Mouse (Mus musculus): ENCODE results near the gene Nrbp1. TPM values are rescaled to one million over a fixed set of nuclear protein-coding genes. Genes with fewer than 3 reads are reported as not detected.
A peak's percentile ranks its signal among the peaks of the same experiment; 100 is the strongest.

Gene Nrbp1
- polyA plus RNA-seq, 1 experiment from 2014 or later: 140 TPM

DNA sequence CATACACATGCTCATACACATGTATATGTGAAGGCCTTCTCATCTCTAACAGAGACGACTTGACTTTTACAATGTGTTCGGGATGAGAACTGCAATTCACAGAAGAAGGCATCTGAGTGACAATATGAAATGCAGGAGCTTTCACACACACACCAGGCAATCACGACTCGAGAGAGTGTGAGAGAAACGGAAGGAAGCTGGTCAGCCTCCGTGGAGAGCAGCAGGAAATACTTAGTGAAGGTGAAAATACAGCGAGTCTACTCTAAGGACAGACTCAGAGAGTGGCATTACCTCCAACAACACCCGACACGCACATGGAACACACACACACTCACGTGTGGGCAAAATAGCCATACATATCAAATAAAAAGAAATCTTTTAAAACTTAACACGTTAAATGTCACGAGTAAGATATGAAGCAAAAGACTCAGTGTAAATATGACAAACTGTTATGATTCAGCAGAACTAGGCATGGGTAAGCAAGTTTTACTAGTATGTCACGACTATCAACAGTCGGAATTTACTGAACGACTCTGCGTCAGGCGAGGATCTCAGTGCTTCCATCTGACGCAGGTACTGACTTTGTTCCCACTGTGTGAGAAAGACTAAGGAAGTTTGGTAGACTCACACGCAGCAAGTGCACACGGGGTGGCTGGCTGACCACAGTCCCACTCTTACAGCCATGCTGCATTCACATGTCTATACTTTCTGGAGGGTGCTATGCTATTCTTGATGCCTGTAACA lies 38.8 kb downstream of the Nrbp1 start:
- ATAC-seq: no peak
- Histone ChIP-seq H3K27me3 (replicated peaks; ENCODE audit: control insufficient read depth, insufficient read depth, low read length) (no peaks in the 10 kb centered on the region), H3K9ac (ENCODE audit: low read depth, low read length) (no peak overlapping the region), H3K27ac (ENCODE audit: low read length) (no peak overlapping the region), H3K4me1 (ENCODE audit: control insufficient read depth, insufficient read depth, low read length) (no peaks in the 10 kb centered on the region), H3K9me3 (ENCODE audit: control insufficient read depth, low read length) (no peaks in the 10 kb centered on the region), H3K4me3 (ENCODE audit: low read length) (no peak overlapping the region), H3K4me2 (ENCODE audit: low read depth, low read length) (no peak overlapping the region), H3K36me3 (ENCODE audit: control insufficient read depth, insufficient read depth, low read length) (0 out of 2 replicates have a peak, but pooled peaks cover 5% of the 10 kb centered on the region)
- WGBS: 85% methylated on average over 20 of the region's 20 CpGs

DNA sequence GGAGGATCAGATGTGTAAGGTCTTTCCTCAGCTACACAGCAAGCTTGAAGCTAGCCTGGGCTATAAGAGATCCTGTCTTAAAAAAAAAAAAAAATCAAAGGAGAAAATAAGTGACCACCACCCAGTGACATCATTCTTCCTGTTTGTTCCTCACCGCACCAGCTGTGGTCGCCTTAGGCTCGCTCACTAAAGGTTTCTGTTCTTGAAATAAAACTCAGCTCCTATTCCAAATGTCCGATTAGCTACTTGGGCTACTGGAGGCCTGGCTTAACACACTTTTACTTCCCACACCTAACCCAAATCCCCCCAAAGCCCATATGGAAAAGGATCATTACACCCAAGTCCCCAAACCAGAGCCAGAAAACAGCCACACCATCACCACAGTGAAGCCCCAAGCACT lies 47.6 kb downstream of the Nrbp1 start:
- ATAC-seq: no peak
- H3K9ac ChIP-seq (ENCODE audit: low read depth, low read length): no peak overlapping the region
- peaks cover 6% of the 10 kb centered on the region; the same call in 1 of the 2 replicates for H3K36me3 ChIP-seq (ENCODE audit: control insufficient read depth, insufficient read depth, low read length)
- H3K4me2 ChIP-seq (ENCODE audit: low read depth, low read length): no peak overlapping the region
- no peak overlapping the region for H3K4me3 ChIP-seq (ENCODE audit: low read length)
- no peak overlapping the region for H3K27ac ChIP-seq (ENCODE audit: low read length)
- 78% methylated on average over 4 of the region's 4 CpGs for WGBS
- no peaks in the 10 kb centered on the region for H3K9me3 ChIP-seq (ENCODE audit: control insufficient read depth, low read length)
- H3K27me3 ChIP-seq (replicated peaks; ENCODE audit: control insufficient read depth, insufficient read depth, low read length): no peaks in the 10 kb centered on the region
- peaks cover 11% of the 10 kb centered on the region; the same call in 1 of the 2 replicates for H3K4me1 ChIP-seq (ENCODE audit: control insufficient read depth, insufficient read depth, low read length)

DNA sequence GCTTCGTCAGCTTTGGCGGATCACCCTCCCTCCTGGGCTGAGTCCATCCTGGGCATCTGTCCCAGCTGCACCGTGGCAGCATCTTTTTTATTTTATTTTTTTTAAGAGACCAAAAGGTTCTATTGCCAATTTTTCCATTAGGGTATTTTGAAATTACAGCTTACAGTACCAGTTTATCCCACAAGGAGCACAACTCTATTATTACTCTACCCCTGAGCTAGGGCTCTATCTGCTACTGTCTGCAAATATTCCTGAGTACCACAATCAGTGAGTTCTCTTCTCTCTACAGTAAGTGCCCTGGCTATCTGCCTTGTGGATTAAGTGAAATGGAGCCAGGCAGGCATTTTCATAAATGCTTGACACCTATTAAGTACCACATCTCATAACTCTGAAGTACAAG lies 48.0 kb downstream of the Nrbp1 start:
- Histone ChIP-seq H3K9me3 (ENCODE audit: control insufficient read depth, low read length) (no peaks in the 10 kb centered on the region), H3K36me3 (ENCODE audit: control insufficient read depth, insufficient read depth, low read length) (peaks cover 6% of the 10 kb centered on the region; the same call in 1 of the 2 replicates), H3K4me2 (ENCODE audit: low read depth, low read length) (no peak overlapping the region), H3K4me1 (ENCODE audit: control insufficient read depth, insufficient read depth, low read length) (peaks cover 11% of the 10 kb centered on the region; the same call in 1 of the 2 replicates), H3K4me3 (ENCODE audit: low read length) (no peak overlapping the region), H3K27me3 (replicated peaks; ENCODE audit: control insufficient read depth, insufficient read depth, low read length) (no peaks in the 10 kb centered on the region), H3K9ac (ENCODE audit: low read depth, low read length) (no peak overlapping the region), H3K27ac (ENCODE audit: low read length) (no peak overlapping the region)
- WGBS: 86% methylated on average over 3 of the region's 3 CpGs
- ATAC-seq: no peak

DNA sequence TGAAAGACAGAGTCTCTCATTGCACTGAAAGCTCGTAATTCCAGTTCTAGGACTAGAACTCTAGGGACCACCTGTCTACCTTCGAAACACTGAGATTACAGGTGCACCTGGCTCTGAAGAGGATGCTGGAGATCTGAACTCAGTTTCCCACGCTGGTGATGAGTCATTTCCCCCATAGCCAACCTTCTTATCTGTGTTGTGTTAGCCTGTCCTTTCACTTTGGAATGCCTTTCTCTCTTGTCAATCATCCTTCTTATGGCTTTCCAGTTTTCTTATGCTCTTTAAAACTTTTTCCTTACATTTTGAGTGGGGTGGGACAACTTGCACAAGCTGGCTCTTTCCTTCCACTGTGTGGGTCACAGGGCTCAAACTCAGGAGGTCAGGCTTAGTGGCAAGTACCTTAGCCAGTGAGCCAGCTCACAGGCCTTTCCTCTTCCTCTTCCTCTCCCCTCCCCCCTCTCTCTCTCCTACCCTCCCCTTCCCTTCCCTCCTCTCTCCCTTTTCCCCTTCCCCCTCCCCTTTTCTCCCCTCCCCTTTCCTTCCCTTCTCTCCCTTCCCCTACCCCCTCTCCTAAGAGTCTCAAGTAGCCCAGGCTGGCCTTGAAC lies 49.1 kb downstream of the Nrbp1 start:
- no peak for ATAC-seq
- peaks cover 15% of the 10 kb centered on the region for H3K4me1 ChIP-seq (ENCODE audit: control insufficient read depth, insufficient read depth, low read length)
- H3K4me2 ChIP-seq (ENCODE audit: low read depth, low read length): peak overlapping the region; percentile 84; the same call in 1 of the 2 replicates
- no peak overlapping the region for H3K27ac ChIP-seq (ENCODE audit: low read length)
- 73% methylated on average over 3 of the region's 3 CpGs for WGBS
- H3K27me3 ChIP-seq (replicated peaks; ENCODE audit: control insufficient read depth, insufficient read depth, low read length): no peaks in the 10 kb centered on the region
- no peak overlapping the region; the same call in 1 of the 2 replicates for H3K4me3 ChIP-seq (ENCODE audit: low read length)
- H3K36me3 ChIP-seq (ENCODE audit: control insufficient read depth, insufficient read depth, low read length): peaks cover 6% of the 10 kb centered on the region; the same call in 1 of the 2 replicates
- no peak overlapping the region for H3K9ac ChIP-seq (ENCODE audit: low read depth, low read length)
- no peaks in the 10 kb centered on the region for H3K9me3 ChIP-seq (ENCODE audit: control insufficient read depth, low read length)

- Histone ChIP-seq H3K36me3 (ENCODE audit: control insufficient read depth, insufficient read depth, low read length) (peaks cover 3% of the 10 kb centered on the region; the same call in 1 of the 2 replicates), H3K4me3 (ENCODE audit: low read length) (peak within 1 kb of the TSS; percentile 60), H3K27ac (ENCODE audit: low read length) (peak within 1 kb of the TSS; percentile 49), H3K9me3 (ENCODE audit: control insufficient read depth, low read length) (no peaks in the 10 kb centered on the region), H3K4me2 (ENCODE audit: low read depth, low read length) (peak within 1 kb of the TSS; percentile 84), H3K9ac (ENCODE audit: low read depth, low read length) (peak within 1 kb of the TSS; percentile 59), H3K4me1 (ENCODE audit: control insufficient read depth, insufficient read depth, low read length) (peaks cover 20% of the 10 kb centered on the region), H3K27me3 (replicated peaks; ENCODE audit: control insufficient read depth, insufficient read depth, low read length) (no peaks in the 10 kb centered on the region)
- peak; percentile 95 for ATAC-seq
- WGBS: 2% methylated on average over 45 of the region's 45 CpGs
These were observed 50.1 kb downstream of the Nrbp1 start, which contains the start of gene Ift172 for GRCm38 (mm10) chr5:31290521-31291360. Gene Ift172 (minus strand): TSS chr5:31291116.

- H3K36me3 ChIP-seq (ENCODE audit: control insufficient read depth, insufficient read depth, low read length): no peaks in the 10 kb centered on the region
- peak overlapping the region; percentile 31 for H3K27ac ChIP-seq (ENCODE audit: low read length)
- H3K4me3 ChIP-seq (ENCODE audit: low read length): peak overlapping the region; percentile 60
- H3K9me3 ChIP-seq (ENCODE audit: control insufficient read depth, low read length): no peaks in the 10 kb centered on the region
- WGBS: 2% methylated on average over 9 of the region's 9 CpGs
- H3K4me1 ChIP-seq (ENCODE audit: control insufficient read depth, insufficient read depth, low read length): peaks cover 20% of the 10 kb centered on the region
- peak overlapping the region; percentile 50 for H3K9ac ChIP-seq (ENCODE audit: low read depth, low read length)
- ATAC-seq: no peak; the same call in 1 of the 2 replicates
- no peaks in the 10 kb centered on the region for H3K27me3 ChIP-seq (replicated peaks; ENCODE audit: control insufficient read depth, insufficient read depth, low read length)
- peak overlapping the region; percentile 47 for H3K4me2 ChIP-seq (ENCODE audit: low read depth, low read length)
These were observed 50.7 kb downstream of the Nrbp1 start for GRCm38 (mm10) chr5:31291361-31291688.

DNA sequence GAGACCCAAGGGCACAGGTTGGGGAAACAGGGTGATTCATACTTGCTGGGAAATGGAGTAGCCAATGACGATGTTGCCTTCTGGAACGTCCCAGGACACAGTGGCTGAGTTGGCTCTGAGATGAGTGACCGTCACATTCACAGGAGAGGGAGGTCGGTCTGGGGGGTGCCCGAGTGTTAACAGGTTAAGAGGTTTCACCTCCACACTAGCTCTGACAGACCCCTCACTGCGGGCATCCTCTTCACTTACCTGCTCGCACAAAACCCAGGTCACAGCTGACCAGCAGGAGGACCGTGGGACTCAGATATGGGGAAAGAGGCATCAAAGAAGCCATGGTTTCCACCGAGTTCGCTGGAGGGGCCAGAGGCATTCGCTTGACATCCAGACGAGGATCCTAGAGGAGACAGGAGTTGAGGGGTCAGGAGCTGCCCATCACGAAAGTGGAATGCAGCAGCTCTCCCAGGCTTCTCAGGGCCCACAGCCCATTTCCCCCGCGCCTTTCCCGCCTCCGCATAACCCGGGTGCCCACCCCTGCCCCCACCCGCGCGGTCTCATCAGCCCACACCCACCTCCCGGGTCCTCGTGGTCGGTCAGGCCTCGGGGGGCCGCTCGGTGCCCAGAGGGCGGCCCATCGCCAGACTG lies 54.4 kb downstream of the Nrbp1 start:
- ATAC-seq: peak; percentile 32; the same call in 1 of the 2 replicates
- Histone ChIP-seq H3K36me3 (ENCODE audit: control insufficient read depth, insufficient read depth, low read length) (no peaks in the 10 kb centered on the region), H3K4me2 (ENCODE audit: low read depth, low read length) (peak overlapping the region; percentile 99), H3K4me3 (ENCODE audit: low read length) (peak overlapping the region; percentile 64), H3K4me1 (ENCODE audit: control insufficient read depth, insufficient read depth, low read length) (peaks cover 16% of the 10 kb centered on the region), H3K27ac (ENCODE audit: low read length) (peak overlapping the region; percentile 23; the same call in 1 of the 2 replicates), H3K9ac (ENCODE audit: low read depth, low read length) (peak overlapping the region; percentile 88), H3K9me3 (ENCODE audit: control insufficient read depth, low read length) (no peaks in the 10 kb centered on the region), H3K27me3 (replicated peaks; ENCODE audit: control insufficient read depth, insufficient read depth, low read length) (no peaks in the 10 kb centered on the region)
- 7% methylated on average over 29 of the region's 29 CpGs for WGBS

DNA sequence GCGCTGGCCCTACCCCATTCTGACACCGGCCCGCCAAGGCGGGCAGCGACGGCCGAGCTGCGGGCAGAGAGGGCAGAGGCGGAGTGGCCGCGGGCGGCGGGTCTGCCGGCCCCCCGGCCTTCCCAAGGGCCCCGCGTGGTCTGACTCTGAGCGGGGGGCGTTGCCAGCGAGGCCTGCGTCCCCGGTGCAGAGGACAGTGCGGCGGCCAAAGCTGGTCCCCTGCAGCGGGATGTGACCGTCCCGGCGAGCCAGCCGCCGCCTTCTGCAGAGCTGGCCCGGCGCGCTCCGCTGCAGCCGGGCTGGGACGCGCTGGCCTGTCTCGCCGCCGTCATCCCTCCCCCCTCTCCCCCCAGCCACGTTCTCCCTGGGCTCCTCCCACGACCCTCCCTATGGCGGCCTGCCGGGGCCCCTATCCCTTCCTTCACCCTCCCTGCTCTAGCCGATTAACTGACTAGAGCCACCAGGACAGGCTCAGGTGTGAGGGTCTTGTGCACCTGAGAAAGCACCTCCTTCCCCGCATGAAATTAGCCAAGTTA lies 55.0 kb downstream of the Nrbp1 start, which contains the start of gene Fndc4:
TSS of gene Fndc4 (minus strand) at position 475 of the 536 bp plus-strand sequence.
- under 1% methylated on average over 35 of the region's 46 CpGs for WGBS
- H3K36me3 ChIP-seq (ENCODE audit: control insufficient read depth, insufficient read depth, low read length): no peaks in the 10 kb centered on the region
- H3K9ac ChIP-seq (ENCODE audit: low read depth, low read length): peak within 1 kb of the TSS; percentile 88
- H3K27me3 ChIP-seq (replicated peaks; ENCODE audit: control insufficient read depth, insufficient read depth, low read length): no peaks in the 10 kb centered on the region
- ATAC-seq: peak; percentile 53
- H3K4me3 ChIP-seq (ENCODE audit: low read length): peak within 1 kb of the TSS; percentile 64
- H3K4me1 ChIP-seq (ENCODE audit: control insufficient read depth, insufficient read depth, low read length): peaks cover 12% of the 10 kb centered on the region
- H3K9me3 ChIP-seq (ENCODE audit: control insufficient read depth, low read length): no peaks in the 10 kb centered on the region
- peak within 1 kb of the TSS; percentile 99 for H3K4me2 ChIP-seq (ENCODE audit: low read depth, low read length)
- H3K27ac ChIP-seq (ENCODE audit: low read length): peak within 1 kb of the TSS; percentile 23; the same call in 1 of the 2 replicates
